Mouse (Mus musculus): Measurements from ENCODE around the gene Sgsm2. TPM values are rescaled to one million over a fixed set of nuclear protein-coding genes. Genes with fewer than 3 reads are reported as not detected.
A peak's percentile ranks its signal among the peaks of the same experiment; 100 is the strongest.

Gene Sgsm2
- total and polyA plus RNA-seq, 3 experiments = 5.1 to 8.3 (median 5.3) TPM

DNA sequence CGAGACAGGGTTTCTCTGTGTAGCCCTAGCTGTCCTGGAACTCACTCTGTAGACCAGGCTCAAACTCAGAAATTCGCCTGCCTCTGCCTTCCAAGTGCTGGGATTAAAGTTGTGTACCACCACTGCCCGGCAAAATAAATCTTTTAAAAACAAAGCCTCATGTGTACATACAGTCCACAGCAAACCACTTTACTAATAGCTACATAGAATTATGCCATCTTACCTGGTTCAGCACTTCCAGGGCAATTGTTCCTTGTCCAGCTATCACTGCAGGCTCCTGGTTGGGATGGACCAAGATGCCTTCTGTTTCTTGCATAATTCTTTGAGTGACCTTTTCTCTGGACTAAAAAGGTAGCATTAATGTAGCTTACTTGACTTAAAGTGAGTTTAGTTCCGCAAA, 13.1 kb upstream of the Sgsm2 start:
- Histone ChIP-seq H3K9ac (ENCODE audit: low read depth, low read length) (no peak overlapping the region), H3K36me3 (ENCODE audit: control insufficient read depth, insufficient read depth, low read length) (peaks cover 2% of the 10 kb centered on the region), H3K4me1 (ENCODE audit: control insufficient read depth, insufficient read depth, low read length) (no peaks in the 10 kb centered on the region), H3K27me3 (ENCODE audit: control insufficient read depth, insufficient read depth, low read length) (no peaks in the 10 kb centered on the region), H3K4me3 (no peak overlapping the region), H3K79me2 (replicated peaks; ENCODE audit: control insufficient read depth, insufficient read depth, low read length) (no peaks in the 10 kb centered on the region), H3K27ac (no peak overlapping the region)
- TF ChIP-seq EP300 (IDR thresholded peaks at IDR 0.05; ENCODE audit: insufficient read depth, low read depth, low read length) (no peak), CTCF (IDR thresholded peaks at IDR 0.05) (no peak), POLR2A (IDR thresholded peaks at IDR 0.05; ENCODE audit: insufficient read depth, low read depth, low read length) (no peak)
- DNase-seq = no peak
- intact Hi-C loops (cut with DNase I) = no loop called here
- 95% methylated on average over 4 of the region's 4 CpGs for WGBS

DNA sequence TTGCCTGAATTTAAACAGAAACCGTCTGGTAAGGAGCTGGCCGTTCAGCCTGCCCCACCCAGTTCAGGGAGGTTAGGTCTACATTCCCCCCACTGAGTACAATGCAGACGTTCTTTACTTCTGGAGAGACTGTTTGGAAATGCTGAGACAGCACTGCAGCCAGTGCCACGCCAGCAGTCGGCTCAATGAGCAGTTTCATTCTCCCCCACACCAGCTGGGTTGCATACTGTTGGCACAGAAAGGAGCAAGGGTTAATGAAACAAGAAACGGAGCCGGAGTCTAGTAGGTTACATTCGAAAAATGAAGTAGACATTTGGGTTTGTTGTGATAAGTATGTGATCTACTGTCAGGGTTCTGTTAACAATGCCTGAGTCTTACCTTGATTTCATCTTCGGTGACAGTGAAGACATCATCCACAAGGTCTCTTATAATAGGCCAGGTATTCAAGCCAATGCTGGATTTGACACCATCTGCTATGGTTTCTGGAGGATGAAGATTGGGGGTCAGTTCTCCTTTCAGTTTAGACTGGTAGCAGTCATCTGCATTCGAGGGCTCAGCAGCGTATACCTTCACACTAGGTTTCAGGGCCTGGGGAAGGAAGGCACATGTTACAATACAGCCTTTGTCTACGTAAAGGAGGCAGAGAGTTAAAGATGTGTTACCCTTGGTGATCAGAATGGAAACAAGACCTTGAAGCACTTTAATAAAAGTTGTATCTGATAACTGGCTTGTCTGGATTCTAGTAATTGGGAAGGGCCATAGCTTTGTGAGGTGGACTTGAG, 11.9 kb upstream of the Sgsm2 start:
- TF ChIP-seq EP300 (IDR thresholded peaks at IDR 0.05; ENCODE audit: insufficient read depth, low read depth, low read length) = no peak
- TF ChIP-seq CTCF (IDR thresholded peaks at IDR 0.05) = no peak
- no peak for TF ChIP-seq POLR2A (IDR thresholded peaks at IDR 0.05; ENCODE audit: insufficient read depth, low read depth, low read length)
- no peak overlapping the region for H3K4me3 ChIP-seq
- no peaks in the 10 kb centered on the region for H3K27me3 ChIP-seq (ENCODE audit: control insufficient read depth, insufficient read depth, low read length)
- no peaks in the 10 kb centered on the region for H3K79me2 ChIP-seq (replicated peaks; ENCODE audit: control insufficient read depth, insufficient read depth, low read length)
- H3K9ac ChIP-seq (ENCODE audit: low read depth, low read length) = no peak overlapping the region
- H3K36me3 ChIP-seq (ENCODE audit: control insufficient read depth, insufficient read depth, low read length) = peaks cover 2% of the 10 kb centered on the region
- H3K27ac ChIP-seq = no peak overlapping the region
- DNase-seq = no peak
- H3K4me1 ChIP-seq (ENCODE audit: control insufficient read depth, insufficient read depth, low read length) = no peaks in the 10 kb centered on the region
- 79% methylated on average over 12 of the region's 12 CpGs for WGBS
- intact Hi-C loops (cut with DNase I) = no loop called here

DNA sequence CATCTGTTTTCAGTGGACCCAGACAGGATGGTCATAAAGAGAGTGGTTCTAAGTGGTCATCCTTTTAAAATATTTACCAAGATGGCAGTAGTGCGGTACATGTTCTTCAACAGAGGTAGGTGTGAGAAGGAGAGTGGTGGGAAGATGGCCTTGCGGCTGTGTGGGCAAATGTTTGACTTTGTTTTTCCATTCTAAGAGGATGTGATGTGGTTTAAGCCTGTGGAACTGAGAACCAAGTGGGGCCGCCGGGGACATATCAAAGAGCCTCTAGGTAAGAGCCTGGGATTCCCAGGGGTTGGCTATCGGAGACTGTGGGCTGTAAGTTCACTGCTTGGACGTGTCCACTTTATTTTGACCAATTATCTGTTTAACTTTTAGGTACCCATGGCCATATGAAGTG, 11.0 kb upstream of the Sgsm2 start:
- peaks cover 2% of the 10 kb centered on the region for H3K36me3 ChIP-seq (ENCODE audit: control insufficient read depth, insufficient read depth, low read length)
- no peaks in the 10 kb centered on the region for H3K4me1 ChIP-seq (ENCODE audit: control insufficient read depth, insufficient read depth, low read length)
- 92% methylated on average over 6 of the region's 6 CpGs for WGBS
- H3K79me2 ChIP-seq (replicated peaks; ENCODE audit: control insufficient read depth, insufficient read depth, low read length) = no peaks in the 10 kb centered on the region
- H3K4me3 ChIP-seq = no peak overlapping the region
- no peaks in the 10 kb centered on the region for H3K27me3 ChIP-seq (ENCODE audit: control insufficient read depth, insufficient read depth, low read length)
- no peak for TF ChIP-seq POLR2A (IDR thresholded peaks at IDR 0.05; ENCODE audit: insufficient read depth, low read depth, low read length)
- TF ChIP-seq CTCF (IDR thresholded peaks at IDR 0.05) = no peak
- TF ChIP-seq EP300 (IDR thresholded peaks at IDR 0.05; ENCODE audit: insufficient read depth, low read depth, low read length) = no peak
- DNase-seq = no peak
- intact Hi-C loops (cut with DNase I) = no loop called here
- no peak overlapping the region for H3K9ac ChIP-seq (ENCODE audit: low read depth, low read length)
- no peak overlapping the region for H3K27ac ChIP-seq

DNA sequence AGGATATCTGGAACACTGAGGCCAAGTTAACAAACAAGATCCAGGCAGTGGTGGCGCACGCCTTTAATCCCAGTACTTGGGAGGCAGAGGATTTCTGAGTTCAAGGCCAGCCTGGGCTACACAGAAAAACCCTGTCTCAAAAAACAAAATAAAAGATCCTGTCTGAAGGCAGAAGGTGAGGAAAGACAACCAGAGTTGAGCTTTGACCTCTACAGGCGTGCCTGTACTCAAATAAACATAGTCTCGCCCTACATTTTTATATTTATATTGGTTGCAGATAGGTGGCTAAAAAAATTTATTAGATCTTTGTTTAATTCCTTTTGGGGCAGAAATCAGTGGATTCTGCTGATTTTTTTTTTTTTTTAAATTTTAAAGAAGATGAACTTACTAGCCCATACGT, 5.6 kb upstream of the Sgsm2 start:
- Histone ChIP-seq H3K27me3 (ENCODE audit: control insufficient read depth, insufficient read depth, low read length) (no peaks in the 10 kb centered on the region), H3K36me3 (ENCODE audit: control insufficient read depth, insufficient read depth, low read length) (peaks cover 1% of the 10 kb centered on the region; the same call in 1 of the 2 replicates), H3K79me2 (replicated peaks; ENCODE audit: control insufficient read depth, insufficient read depth, low read length) (no peaks in the 10 kb centered on the region), H3K27ac (no peak overlapping the region), H3K4me3 (no peak overlapping the region), H3K4me1 (ENCODE audit: control insufficient read depth, insufficient read depth, low read length) (no peaks in the 10 kb centered on the region), H3K9ac (ENCODE audit: low read depth, low read length) (no peak overlapping the region)
- TF ChIP-seq EP300 (IDR thresholded peaks at IDR 0.05; ENCODE audit: insufficient read depth, low read depth, low read length) = no peak
- TF ChIP-seq CTCF (IDR thresholded peaks at IDR 0.05) = no peak
- no peak for TF ChIP-seq POLR2A (IDR thresholded peaks at IDR 0.05; ENCODE audit: insufficient read depth, low read depth, low read length)
- 93% methylated on average over 5 of the region's 5 CpGs for WGBS
- no peak for DNase-seq
- intact Hi-C loops (cut with DNase I) = no loop called here

DNA sequence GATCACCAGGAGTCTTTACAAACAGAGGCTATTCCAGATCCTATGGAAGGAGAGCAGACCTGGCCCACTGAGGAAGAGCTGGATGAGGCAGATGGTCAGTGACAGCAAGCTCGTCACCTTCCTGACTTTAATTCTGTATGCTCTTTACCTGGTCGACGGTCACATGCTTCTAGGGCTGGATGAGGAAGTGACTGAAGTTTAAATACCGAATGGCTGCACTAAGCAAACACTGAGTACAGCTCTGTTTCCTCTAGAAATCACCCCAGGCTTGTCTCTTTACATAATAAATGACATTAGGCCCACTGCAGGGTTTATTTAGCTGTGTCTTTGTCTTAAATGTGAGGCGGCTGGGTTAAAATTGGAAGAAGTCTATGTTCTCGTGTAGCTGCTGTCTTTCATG, 4.7 kb upstream of the Sgsm2 start:
- no peaks in the 10 kb centered on the region for H3K4me1 ChIP-seq (ENCODE audit: control insufficient read depth, insufficient read depth, low read length)
- H3K79me2 ChIP-seq (replicated peaks; ENCODE audit: control insufficient read depth, insufficient read depth, low read length) = no peaks in the 10 kb centered on the region; the same call in 1 of the 2 replicates
- H3K4me3 ChIP-seq = no peak overlapping the region
- no peak for DNase-seq
- no peaks in the 10 kb centered on the region for H3K27me3 ChIP-seq (ENCODE audit: control insufficient read depth, insufficient read depth, low read length)
- intact Hi-C loops (cut with DNase I) = no loop called here
- peaks cover 1% of the 10 kb centered on the region; the same call in 1 of the 2 replicates for H3K36me3 ChIP-seq (ENCODE audit: control insufficient read depth, insufficient read depth, low read length)
- TF ChIP-seq POLR2A (IDR thresholded peaks at IDR 0.05; ENCODE audit: insufficient read depth, low read depth, low read length) (no peak), EP300 (IDR thresholded peaks at IDR 0.05; ENCODE audit: insufficient read depth, low read depth, low read length) (no peak), CTCF (IDR thresholded peaks at IDR 0.05) (no peak)
- no peak overlapping the region for H3K27ac ChIP-seq
- H3K9ac ChIP-seq (ENCODE audit: low read depth, low read length) = no peak overlapping the region
- WGBS = 84% methylated on average over 6 of the region's 6 CpGs

DNA sequence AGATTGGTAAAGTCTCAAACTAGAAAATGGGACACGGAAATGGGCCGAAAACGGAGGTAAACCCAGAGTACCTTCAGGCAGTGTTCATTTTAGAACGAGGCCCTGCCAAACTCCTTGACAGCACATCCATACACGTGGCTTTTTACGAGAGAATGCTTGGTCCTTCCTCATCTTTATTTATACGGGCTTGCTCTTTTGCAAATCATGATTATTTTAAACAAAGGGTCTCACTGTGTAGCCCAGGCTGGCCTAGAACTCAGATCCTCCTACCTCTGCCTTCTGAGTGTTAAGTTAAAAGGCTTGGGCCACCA, 1.6 kb upstream of the Sgsm2 start:
- Histone ChIP-seq H3K36me3 (ENCODE audit: control insufficient read depth, insufficient read depth, low read length) (0 out of 2 replicates have a peak, but pooled peaks cover 1% of the 10 kb centered on the region), H3K9ac (ENCODE audit: low read depth, low read length) (peak overlapping the region; percentile 72), H3K4me1 (ENCODE audit: control insufficient read depth, insufficient read depth, low read length) (peaks cover 2% of the 10 kb centered on the region), H3K79me2 (replicated peaks; ENCODE audit: control insufficient read depth, insufficient read depth, low read length) (no peaks in the 10 kb centered on the region; the same call in 1 of the 2 replicates), H3K4me3 (peak overlapping the region; percentile 95), H3K27me3 (ENCODE audit: control insufficient read depth, insufficient read depth, low read length) (no peaks in the 10 kb centered on the region), H3K27ac (peak overlapping the region; percentile 72)
- TF ChIP-seq EP300 (IDR thresholded peaks at IDR 0.05; ENCODE audit: insufficient read depth, low read depth, low read length) = no peak
- TF ChIP-seq CTCF (IDR thresholded peaks at IDR 0.05) = no peak
- TF ChIP-seq POLR2A (IDR thresholded peaks at IDR 0.05; ENCODE audit: insufficient read depth, low read depth, low read length) = no peak
- no peak for DNase-seq
- intact Hi-C loops (cut with DNase I) = no loop called here
- WGBS = 0% methylated on average over 7 of the region's 7 CpGs
